Mouse (Mus musculus): Measurements from ENCODE around the gene Gm16405. TPM values are rescaled to one million over a fixed set of nuclear protein-coding genes. Genes with fewer than 3 reads are reported as not detected.

Gm16405 gene
- not detected in 2 replicates for polyA plus RNA-seq (2012; rRNA removed; ENCODE audit: low replicate concordance)

DNA sequence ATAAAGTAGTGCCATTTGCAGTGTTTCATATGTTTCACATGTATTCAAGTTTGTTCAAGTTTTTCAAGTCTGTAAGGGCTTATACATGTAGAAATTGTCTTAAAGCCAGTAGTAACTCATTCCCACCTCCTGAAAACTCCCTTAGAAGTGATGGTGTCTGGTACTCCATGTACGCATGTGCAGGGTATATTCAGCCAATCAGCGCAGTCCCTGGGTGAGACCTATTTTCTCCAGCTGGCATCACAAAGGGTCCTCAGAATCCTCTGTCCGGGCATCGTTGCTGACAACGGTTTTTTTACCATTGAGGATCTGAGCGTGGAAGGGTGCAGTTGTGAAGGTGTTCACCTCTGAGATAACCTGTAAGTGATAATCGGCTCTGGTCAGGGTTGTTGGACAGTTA is at the start of gene Gm16405:
TSS of gene Gm16405 (plus strand) at position 301 of the 400 bp plus-strand sequence.

Other genes with a start within 250 kb of the Gm16405 start
- gene Gm16430, start 91.0 kb downstream of the Gm16405 start, polyA plus RNA-seq (2012; rRNA removed; ENCODE audit: low replicate concordance): not detected in 2 replicates